In the genomic region with DNA sequence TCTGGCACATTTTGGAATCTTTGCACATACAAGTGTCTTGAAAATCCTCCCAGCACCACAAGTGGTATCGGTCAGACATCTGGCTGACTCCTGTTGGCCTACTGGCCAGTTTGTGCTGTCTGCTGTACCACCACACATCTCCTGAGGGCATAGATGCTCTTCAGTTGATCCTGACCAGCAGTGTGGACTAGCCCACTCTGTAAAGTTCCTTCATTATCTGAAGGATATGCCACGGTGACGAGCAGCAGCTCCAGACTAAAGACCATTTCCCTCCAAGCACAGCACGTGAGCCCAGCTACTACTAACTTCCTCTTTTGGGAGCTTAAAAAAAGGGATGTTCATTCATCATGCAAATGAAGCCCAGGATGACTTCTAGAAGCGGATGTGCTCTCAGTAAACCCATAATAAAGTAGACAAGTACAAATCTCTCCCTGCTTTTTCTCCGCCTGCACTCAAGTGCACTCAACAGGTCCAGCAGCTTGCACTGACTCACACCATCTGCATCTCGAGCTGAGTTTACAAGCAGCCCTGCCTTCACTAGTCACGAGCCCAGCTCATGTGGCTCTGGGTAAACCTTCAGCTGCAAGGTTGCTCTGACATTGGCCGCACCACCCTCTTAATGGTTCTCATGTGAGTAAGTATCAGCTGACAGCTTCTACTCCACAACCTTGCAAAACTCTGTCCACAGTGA, we compare ENCODE assay signal across 9 mouse cellular contexts. TPM values are rescaled to one million over a fixed set of nuclear protein-coding genes. Genes with fewer than 3 reads are reported as not detected.
DNase-seq lines count a peak whose midpoint lies in the region; ATAC-seq and TF ChIP-seq lines count a peak whose summit lies in the region.
"Had no signal": no experiment of that assay in that cellular context is flagged by ENCODE, and none has a peak within 500 bp of the region (broad histone marks: within the 10 kb centered on the region; RNA-seq: fewer than 3 reads in every experiment).

No protein-coding gene starts in this region.

- H3K27ac ChIP-seq in heart, embryonic 10.5 days = peak overlapping the region; percentile 70
- H3K27ac ChIP-seq in layer of hippocampus, adult 2 months = no peak overlapping the region; the same call in 1 of the 2 replicates
- H3K27ac ChIP-seq: embryonic facial prominence, embryonic 12.5 days had no signal

- H3K9me3 ChIP-seq in heart, embryonic 10.5 days = no peaks in the 10 kb centered on the region
- H3K9me3 ChIP-seq: embryonic facial prominence, embryonic 12.5 days had no signal

- H3K36me3 ChIP-seq in heart, embryonic 10.5 days = no peaks in the 10 kb centered on the region
- H3K36me3 ChIP-seq: embryonic facial prominence, embryonic 12.5 days had no signal

- in situ Hi-C loops in Patski (cut with MboI; ENCODE audit: low pct_unique_long_range_greater_than_20kb) = no loop called here

- H3K27me3 ChIP-seq in Patski = no peaks in the 10 kb centered on the region
- no peaks in the 10 kb centered on the region for H3K27me3 ChIP-seq in heart, embryonic 10.5 days (ENCODE audit: insufficient read depth, poor library complexity, severe bottlenecking)
- H3K27me3 ChIP-seq: embryonic facial prominence, embryonic 12.5 days had no signal

- POLR2A ChIA-PET in Patski (lab: Charles Lee) = no interaction called here

- peak; percentile 86 for DNase-seq in A20 (ENCODE audit: low read depth, low spot score)
- DNase-seq in Patski (ENCODE audit: low read depth, low spot score) = peak; percentile 63
- peak; percentile 87 for DNase-seq in heart, embryonic 10.5 days (ENCODE audit: low spot score)
- DNase-seq in layer of hippocampus, adult 2 months (ENCODE audit: low spot score in 2 of 2) = peak; percentile 60 to 80
- DNase-seq in lung, postnatal 4 days = peak; percentile 58 to 82
- no peak for DNase-seq in c-Kit-positive CD71-positive TER-119-positive erythroid progenitor cells, embryonic 14.5 days (ENCODE audit: low spot score)
- no peak for DNase-seq in Muller cell, postnatal 12 days (ENCODE audit: inconsistent ontology term)
- no peak for DNase-seq in retina, embryonic 14.5 days (ENCODE audit: low spot score)

- 31% methylated on average over 9 of the region's 9 CpGs for WGBS in heart, embryonic 10.5 days

- CTCF ChIA-PET in Patski (lab: Charles Lee) = interaction anchor here (0.5 to 1.6 kb wide), 9 partner anchors 11 to 460 kb away, joined by 3 to 5 read pairs (median 3); no protein-coding TSS in a partner anchor

- ATAC-seq in Patski = peak; percentile 97

- H3K4me3 ChIP-seq in heart, embryonic 10.5 days = peak overlapping the region; percentile 35
- H3K4me3 ChIP-seq in layer of hippocampus, adult 2 months = no peak overlapping the region
- H3K4me3 ChIP-seq: embryonic facial prominence, embryonic 12.5 days had no signal

- H3K4me1 ChIP-seq in heart, embryonic 10.5 days = peaks cover 40% of the 10 kb centered on the region

- TF ChIP-seq CTCF in Patski (IDR thresholded peaks at IDR 0.05) = no peak
- TF ChIP-seq CTCF in layer of hippocampus, adult 2 months (conservative IDR thresholded peaks at IDR 0.05) = no peak

RNA-seq across cellular contexts. Expression of a gene that starts 35.9 kb away (rescaled TPM):
- polyA plus RNA-seq in Patski (2021) = 16.9 TPM
- polyA plus RNA-seq in heart, embryonic 10.5 days (2016; fragmentation: Nextera tagmentation; extraction: Ambion mirVana) = 4.7 and 5.0 TPM in 2 replicates
- 10 to 100 TPM; 22.2 to 26.9 TPM for total RNA-seq in layer of hippocampus, adult 2 months (2021)

RNA-seq across cellular contexts. Expression of a gene that starts 59.4 kb away (rescaled TPM):
- polyA plus RNA-seq in Patski (2021) = 138 TPM
- 145 and 186 TPM in 2 replicates for polyA plus RNA-seq in heart, embryonic 10.5 days (2016; fragmentation: Nextera tagmentation; extraction: Ambion mirVana)
- total RNA-seq in layer of hippocampus, adult 2 months (2021) = 10 to 100 TPM; 77.8 to 85.7 TPM

Comparison
In these comparisons a context has a peak if more than half of its experiments do, and no peak if none do; other contexts are left out.
1. DNase-seq: peak in A20 (single experiment), Patski (single experiment), heart, embryonic 10.5 days (single experiment), layer of hippocampus, adult 2 months (2 of 2) and lung, postnatal 4 days (2 of 2); none in c-Kit-positive CD71-positive TER-119-positive erythroid progenitor cells, embryonic 14.5 days (single experiment), Muller cell, postnatal 12 days (single experiment) and retina, embryonic 14.5 days (single experiment).